Mouse (Mus musculus) neural tube, embryonic 15.5 days (tissue): Measurements from ENCODE around the gene Gm8439. TPM values are rescaled to one million over a fixed set of nuclear protein-coding genes. Genes with fewer than 3 reads are reported as not detected.

ENCODE experiments used
- ATAC-seq: fragments of 200-750 bp; cut with Nextera tagmentation; 2 replicates; pipeline ENCODE4 v1.8.0; 2017; ENCODE audit warnings: mild to moderate bottlenecking, moderate TSS enrichment, moderate library complexity; ENCODE audit not compliant: low FRiP score
- H3K27ac ChIP-seq: fragments of 300-500 bp; sonication (generic); replicated peaks from 2 replicates; pipeline ENCODE4 v1.5.1; 2015; ENCODE audit warnings: mild to moderate bottlenecking, inconsistent platforms
- H3K27me3 ChIP-seq: fragments of 300-500 bp; sonication (generic); replicated peaks from 2 replicates; pipeline ENCODE4 v1.6.1; 2015; ENCODE audit warnings: inconsistent platforms
- H3K36me3 ChIP-seq: fragments of 300-500 bp; sonication (generic); 2 replicates; pipeline ENCODE4 v1.6.1; 2015; ENCODE audit warnings: inconsistent platforms
- H3K4me1 ChIP-seq: fragments of 300-500 bp; sonication (generic); 2 replicates; pipeline ENCODE4 v1.6.1; 2015; ENCODE audit warnings: inconsistent platforms
- H3K4me2 ChIP-seq: fragments of 300-500 bp; sonication (generic); 2 replicates; pipeline ENCODE4 v1.6.1; 2015; ENCODE audit warnings: inconsistent platforms, mild to moderate bottlenecking, moderate library complexity
- H3K4me3 ChIP-seq: fragments of 300-500 bp; sonication (generic); replicated peaks from 2 replicates; pipeline ENCODE4 v1.5.1; 2015; ENCODE audit warnings: mild to moderate bottlenecking, inconsistent platforms
- H3K9ac ChIP-seq: fragments of 300-500 bp; sonication (generic); replicated peaks from 2 replicates; pipeline ENCODE4 v1.6.1; 2015; ENCODE audit warnings: mild to moderate bottlenecking, inconsistent platforms
- H3K9me3 ChIP-seq: fragments of 300-500 bp; sonication (generic); replicated peaks from 2 replicates; pipeline ENCODE4 v1.6.1; 2016; ENCODE audit warnings: inconsistent platforms
- WGBS: fragments of 180-500 bp; shearing (Covaris S2); methylation state at CpG from one replicate; pipeline ENCODE4 v1.1.7; 2015; ENCODE audit warnings: mixed read lengths; 5-methylcytosine and 5-hydroxymethylcytosine counted together
- polyA plus RNA-seq: library from polyadenylated mRNA; unstranded; fragments of >200 nt; fragmentation: Nextera tagmentation; extraction: Ambion mirVana; gene quantifications from 2 replicates; pipeline ENCODE4 v1.2.1, GENCODE M21; 2015

The Gm8439 gene
- polyA plus RNA-seq, 1 experiment from 2014 or later, result not detected

DNA sequence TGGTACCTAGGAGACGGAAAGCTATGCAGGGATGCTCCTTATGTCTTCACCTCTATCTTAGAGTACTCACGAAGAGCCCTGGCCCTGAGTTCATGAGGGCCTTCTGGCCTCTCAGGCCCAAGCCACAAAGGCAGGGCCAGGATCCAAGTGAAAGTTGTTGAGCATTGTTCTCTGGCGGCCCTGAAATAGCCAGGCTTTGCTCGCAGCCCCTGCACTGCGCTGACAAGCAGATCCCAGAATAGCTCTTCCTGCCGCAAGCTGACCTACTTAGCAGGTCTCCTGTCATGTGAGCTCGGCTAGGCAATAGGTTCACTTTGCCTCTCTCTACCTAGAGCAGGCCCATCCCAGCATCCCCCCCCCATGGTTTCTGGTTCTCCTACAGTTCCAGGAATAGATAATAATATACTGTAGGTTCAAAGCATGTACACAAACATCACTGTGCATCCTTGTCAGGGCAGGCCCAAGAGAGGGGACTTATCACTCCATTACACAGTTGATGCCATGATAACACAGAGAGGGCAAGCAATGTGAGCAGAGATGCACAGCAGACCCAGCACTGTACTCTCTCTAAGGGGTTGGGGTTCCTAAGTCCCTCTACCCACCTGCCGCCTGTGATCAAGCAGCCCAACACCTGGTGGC lies 25.3 kb downstream of the Gm8439 start:
- H3K9ac ChIP-seq, result no peak overlapping the region
- no peak overlapping the region for H3K4me3 ChIP-seq
- H3K9me3 ChIP-seq, result no peaks in the 10 kb centered on the region
- ATAC-seq, result no peak
- H3K27me3 ChIP-seq, result no peaks in the 10 kb centered on the region
- H3K4me1 ChIP-seq, result peaks cover 15% of the 10 kb centered on the region
- no peaks in the 10 kb centered on the region for H3K36me3 ChIP-seq
- H3K4me2 ChIP-seq, result no peak overlapping the region
- WGBS, result 53% methylated on average over 8 of the region's 8 CpGs
- H3K27ac ChIP-seq, result peak overlapping the region; percentile 43; the same call in 1 of the 2 replicates

DNA sequence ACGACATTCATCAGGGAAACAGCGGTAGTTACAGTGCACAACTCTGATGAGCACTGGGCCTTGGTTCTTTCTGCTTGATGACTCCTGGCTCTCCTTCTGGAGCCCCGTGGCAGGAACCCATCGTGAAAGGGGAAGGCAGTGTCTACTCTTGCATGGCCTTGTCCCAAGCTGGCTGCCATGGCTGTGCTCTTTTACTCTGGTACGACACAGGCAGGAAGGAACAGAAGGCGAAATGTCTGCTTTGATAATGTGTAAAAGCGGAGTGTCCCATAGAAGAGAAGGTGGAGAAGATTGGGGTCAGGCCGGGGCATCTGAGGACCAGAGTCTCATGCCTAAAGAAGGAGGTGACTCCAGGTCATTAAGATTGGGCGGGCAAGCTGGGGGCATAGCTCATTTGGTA lies 26.1 kb downstream of the Gm8439 start:
- H3K4me1 ChIP-seq, result peaks cover 15% of the 10 kb centered on the region
- no peak overlapping the region for H3K27ac ChIP-seq
- ATAC-seq, result no peak
- no peak overlapping the region for H3K4me2 ChIP-seq
- no peaks in the 10 kb centered on the region for H3K36me3 ChIP-seq
- no peak overlapping the region for H3K9ac ChIP-seq
- WGBS, result 82% methylated on average over 9 of the region's 9 CpGs
- no peak overlapping the region for H3K4me3 ChIP-seq
- no peaks in the 10 kb centered on the region for H3K9me3 ChIP-seq
- H3K27me3 ChIP-seq, result no peaks in the 10 kb centered on the region

DNA sequence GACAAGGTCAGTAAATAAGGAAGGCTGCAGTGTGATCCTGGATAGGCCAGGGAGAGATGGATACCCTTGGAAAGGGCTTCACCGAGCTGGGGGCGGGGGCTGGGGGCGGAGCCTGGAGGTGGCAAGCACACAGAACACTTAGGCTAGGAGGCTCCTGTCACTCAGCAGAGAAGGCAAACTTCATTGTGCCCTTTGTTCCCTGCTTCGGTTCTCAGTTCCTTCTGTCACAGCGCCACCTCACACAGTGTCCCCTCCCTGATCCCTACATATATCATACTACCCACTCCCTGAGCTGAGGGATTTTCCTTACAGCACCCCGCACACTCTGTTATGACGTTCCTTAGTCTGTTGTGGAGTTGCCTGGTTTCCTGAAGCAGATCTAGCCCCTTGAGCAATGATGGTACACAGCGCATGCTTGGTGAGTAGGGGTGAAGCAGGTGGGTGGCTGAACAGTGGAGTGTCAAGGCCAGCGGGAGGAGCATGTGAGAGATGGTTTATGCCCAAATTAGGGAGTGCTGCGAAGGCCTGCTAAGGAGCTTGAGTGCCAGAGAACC lies 27.1 kb downstream of the Gm8439 start:
- Histone ChIP-seq H3K4me1 (peaks cover 15% of the 10 kb centered on the region), H3K4me2 (no peak overlapping the region), H3K36me3 (no peaks in the 10 kb centered on the region), H3K27ac (no peak overlapping the region), H3K27me3 (no peaks in the 10 kb centered on the region), H3K9ac (no peak overlapping the region), H3K9me3 (no peaks in the 10 kb centered on the region), H3K4me3 (no peak overlapping the region)
- 23% methylated on average over 10 of the region's 10 CpGs for WGBS
- ATAC-seq, result peak; percentile 25; the same call in 1 of the 2 replicates

DNA sequence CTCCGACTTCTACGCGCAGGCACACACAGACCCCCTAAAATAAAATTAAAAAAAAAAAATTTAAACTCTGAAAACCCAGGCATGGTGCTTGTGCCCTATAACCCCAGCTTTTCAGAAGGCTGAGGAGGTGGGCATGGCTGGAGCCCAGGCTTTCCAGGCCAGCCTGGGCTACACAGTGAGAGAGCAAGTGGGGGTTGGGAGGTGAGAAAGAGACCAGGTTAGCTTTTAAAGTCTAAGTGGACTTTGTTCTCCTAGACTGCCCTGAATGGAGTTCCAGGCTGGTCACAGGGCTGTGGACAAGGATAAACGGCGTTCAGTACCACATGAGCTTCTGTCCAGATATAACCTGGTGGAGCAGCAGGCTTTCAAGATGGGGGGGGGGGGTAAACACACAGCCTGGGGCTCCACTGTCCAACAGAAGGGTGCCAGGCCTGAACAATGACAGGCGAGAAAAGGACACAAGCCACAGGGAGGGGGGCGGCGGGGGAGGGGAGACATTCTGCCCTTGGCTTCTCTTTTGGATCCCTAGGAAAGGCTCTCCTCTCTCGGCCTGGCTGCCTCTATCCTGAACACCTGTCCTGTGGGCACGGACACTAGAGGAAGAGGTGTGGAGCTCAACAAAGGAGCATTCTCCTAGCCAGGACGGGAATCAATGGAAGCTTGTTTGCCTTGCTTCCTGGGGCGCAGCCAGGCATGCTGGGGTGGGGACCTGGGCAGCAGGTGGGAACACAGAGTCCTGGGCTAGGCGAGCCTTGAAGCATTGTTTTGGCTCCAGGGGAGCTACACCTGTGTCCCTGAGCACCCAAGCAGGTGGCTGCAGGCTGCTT lies 27.9 kb downstream of the Gm8439 start:
- no peak for ATAC-seq
- H3K36me3 ChIP-seq, result no peaks in the 10 kb centered on the region
- WGBS, result 63% methylated on average over 13 of the region's 13 CpGs
- H3K27ac ChIP-seq, result no peak overlapping the region
- H3K27me3 ChIP-seq, result no peaks in the 10 kb centered on the region
- no peak overlapping the region for H3K4me3 ChIP-seq
- H3K9ac ChIP-seq, result no peak overlapping the region
- no peak overlapping the region for H3K4me2 ChIP-seq
- peaks cover 15% of the 10 kb centered on the region for H3K4me1 ChIP-seq
- H3K9me3 ChIP-seq, result no peaks in the 10 kb centered on the region

- H3K36me3 ChIP-seq, result no peaks in the 10 kb centered on the region
- no peaks in the 10 kb centered on the region for H3K9me3 ChIP-seq
- no peaks in the 10 kb centered on the region for H3K27me3 ChIP-seq
- ATAC-seq, result no peak
- no peaks in the 10 kb centered on the region for H3K4me1 ChIP-seq
- WGBS, result 89% methylated on average over 6 of the region's 6 CpGs
- H3K27ac ChIP-seq, result no peak overlapping the region
- H3K4me2 ChIP-seq, result no peak overlapping the region
- H3K9ac ChIP-seq, result no peak overlapping the region
- no peak overlapping the region for H3K4me3 ChIP-seq
Observed at GRCm38 (mm10) chr4:120627728-120628127, 39.2 kb downstream of the Gm8439 start.

GRCm38 (mm10) chr4:120630218-120630931 lies 41.8 kb downstream of the Gm8439 start:
- no peak overlapping the region for H3K4me2 ChIP-seq
- no peaks in the 10 kb centered on the region for H3K27me3 ChIP-seq
- no peak for ATAC-seq
- no peak overlapping the region for H3K4me3 ChIP-seq
- H3K27ac ChIP-seq, result no peak overlapping the region
- no peaks in the 10 kb centered on the region for H3K9me3 ChIP-seq
- no peak overlapping the region for H3K9ac ChIP-seq
- no peaks in the 10 kb centered on the region for H3K4me1 ChIP-seq
- 82% methylated on average over 8 of the region's 8 CpGs for WGBS
- no peaks in the 10 kb centered on the region for H3K36me3 ChIP-seq

DNA sequence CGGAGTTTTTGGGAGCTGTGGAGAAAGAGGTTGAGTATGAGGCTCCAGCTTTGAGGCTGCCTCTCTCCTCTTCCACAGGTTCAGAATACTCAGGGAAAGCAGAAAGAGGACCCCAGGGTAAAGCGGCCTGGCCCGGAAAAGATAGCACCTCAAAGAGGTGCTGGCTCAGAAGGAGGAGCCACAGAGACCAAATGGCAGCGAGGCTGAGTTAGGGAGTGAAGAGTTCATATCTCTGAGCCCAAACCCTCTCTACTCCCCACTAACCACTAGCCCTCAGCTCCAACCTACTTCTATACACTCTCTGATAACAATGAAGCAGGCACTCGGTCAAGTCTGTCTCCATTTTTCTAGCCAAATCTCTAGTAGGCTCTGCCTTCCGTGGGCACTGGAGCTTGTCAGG lies 43.3 kb downstream of the Gm8439 start:
- Histone ChIP-seq H3K4me2 (no peak overlapping the region), H3K9me3 (no peaks in the 10 kb centered on the region), H3K4me3 (no peak overlapping the region), H3K27me3 (no peaks in the 10 kb centered on the region), H3K36me3 (no peaks in the 10 kb centered on the region), H3K27ac (no peak overlapping the region), H3K4me1 (no peaks in the 10 kb centered on the region), H3K9ac (no peak overlapping the region)
- no peak for ATAC-seq
- WGBS, result 79% methylated on average over 6 of the region's 6 CpGs

GRCm38 (mm10) chr4:120635351-120635750 lies 46.8 kb downstream of the Gm8439 start:
- H3K4me1 ChIP-seq, result no peaks in the 10 kb centered on the region
- H3K27ac ChIP-seq, result no peak overlapping the region
- 76% methylated on average over 2 of the region's 2 CpGs for WGBS
- ATAC-seq, result no peak
- no peak overlapping the region for H3K4me2 ChIP-seq
- no peaks in the 10 kb centered on the region for H3K36me3 ChIP-seq
- no peaks in the 10 kb centered on the region for H3K27me3 ChIP-seq
- no peak overlapping the region for H3K9ac ChIP-seq
- no peak overlapping the region for H3K4me3 ChIP-seq
- H3K9me3 ChIP-seq, result no peaks in the 10 kb centered on the region

- H3K27ac ChIP-seq, result no peak overlapping the region
- no peaks in the 10 kb centered on the region for H3K9me3 ChIP-seq
- H3K27me3 ChIP-seq, result 0 out of 2 replicates have a peak, but pooled peaks cover 2% of the 10 kb centered on the region
- H3K9ac ChIP-seq, result no peak overlapping the region
- H3K36me3 ChIP-seq, result no peaks in the 10 kb centered on the region
- H3K4me2 ChIP-seq, result no peak overlapping the region
- ATAC-seq, result no peak
- no peak overlapping the region for H3K4me3 ChIP-seq
- 97% methylated on average over 6 of the region's 6 CpGs for WGBS
- no peaks in the 10 kb centered on the region for H3K4me1 ChIP-seq
Observed at GRCm38 (mm10) chr4:120641946-120642345, 53.4 kb downstream of the Gm8439 start.

- H3K4me2 ChIP-seq, result no peak overlapping the region
- 87% methylated on average over 3 of the region's 3 CpGs for WGBS
Observed at GRCm38 (mm10) chr4:120643899-120644298, 55.4 kb downstream of the Gm8439 start.

DNA sequence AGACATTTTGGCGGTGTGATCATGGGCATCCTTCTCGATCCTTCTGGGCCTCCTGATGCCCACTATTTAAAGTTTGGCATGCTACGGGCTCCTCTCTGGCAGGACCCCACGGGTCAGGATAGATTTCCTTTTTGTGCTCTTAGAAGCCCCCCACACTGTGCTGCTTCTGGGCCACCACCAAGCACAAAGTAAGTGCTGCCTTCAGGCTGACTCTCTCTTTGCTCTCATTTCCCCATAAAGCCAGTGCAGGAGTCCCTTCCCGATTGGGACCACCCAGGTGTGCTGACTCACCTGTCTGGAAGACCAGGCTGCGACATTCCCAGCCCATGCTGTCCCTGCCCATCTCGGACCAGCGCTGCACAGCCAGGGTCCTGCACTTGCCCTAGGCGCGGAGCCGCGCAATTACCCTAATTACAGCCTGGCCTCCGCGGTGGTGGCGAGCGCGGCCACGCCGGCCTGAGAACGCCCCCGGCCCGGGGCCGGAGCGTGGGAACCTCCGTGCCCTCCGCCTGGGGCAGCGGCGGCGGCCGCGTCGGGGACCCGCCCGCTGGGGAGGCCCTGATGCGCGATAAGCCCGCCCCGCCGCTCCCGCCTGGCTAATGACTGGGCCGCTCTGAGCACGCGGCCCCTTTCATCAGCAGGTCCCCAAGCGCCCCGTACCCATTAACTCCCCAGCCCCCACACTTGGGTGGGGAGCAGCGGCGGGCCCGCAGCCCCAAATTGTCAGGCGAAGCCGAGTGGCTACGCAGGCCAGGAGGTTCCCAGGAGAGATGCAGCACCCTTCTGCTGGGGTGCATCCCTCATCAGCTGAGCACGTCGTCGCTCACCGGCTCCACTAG lies 61.0 kb downstream of the Gm8439 start:
- peaks cover 12% of the 10 kb centered on the region for H3K4me1 ChIP-seq
- peak overlapping the region; percentile 97 for H3K4me2 ChIP-seq
- H3K36me3 ChIP-seq, result no peaks in the 10 kb centered on the region
- peak overlapping the region; percentile 68 for H3K9ac ChIP-seq
- peak overlapping the region; percentile 55 for H3K4me3 ChIP-seq
- ATAC-seq, result peak; percentile 82
- no peak overlapping the region for H3K27ac ChIP-seq
- WGBS, result 4% methylated on average over 49 of the region's 55 CpGs
- peaks cover 19% of the 10 kb centered on the region for H3K27me3 ChIP-seq
- no peaks in the 10 kb centered on the region for H3K9me3 ChIP-seq

More at GRCm38 (mm10) chr4:120643899-120644298, 55.4 kb downstream of the Gm8439 start:
- H3K9ac ChIP-seq, result no peak overlapping the region
- no peaks in the 10 kb centered on the region for H3K36me3 ChIP-seq
- H3K27ac ChIP-seq, result no peak overlapping the region
- peaks cover 18% of the 10 kb centered on the region for H3K27me3 ChIP-seq
- ATAC-seq, result no peak
- no peaks in the 10 kb centered on the region for H3K4me1 ChIP-seq
- H3K9me3 ChIP-seq, result no peaks in the 10 kb centered on the region
- no peak overlapping the region for H3K4me3 ChIP-seq
